Mouse (Mus musculus): ENCODE data around the gene Nfia. TPM values are rescaled to one million over a fixed set of nuclear protein-coding genes. Genes with fewer than 3 reads are reported as not detected.

Gene Nfia
- total RNA-seq, 1 experiment: 0.27 TPM

DNA sequence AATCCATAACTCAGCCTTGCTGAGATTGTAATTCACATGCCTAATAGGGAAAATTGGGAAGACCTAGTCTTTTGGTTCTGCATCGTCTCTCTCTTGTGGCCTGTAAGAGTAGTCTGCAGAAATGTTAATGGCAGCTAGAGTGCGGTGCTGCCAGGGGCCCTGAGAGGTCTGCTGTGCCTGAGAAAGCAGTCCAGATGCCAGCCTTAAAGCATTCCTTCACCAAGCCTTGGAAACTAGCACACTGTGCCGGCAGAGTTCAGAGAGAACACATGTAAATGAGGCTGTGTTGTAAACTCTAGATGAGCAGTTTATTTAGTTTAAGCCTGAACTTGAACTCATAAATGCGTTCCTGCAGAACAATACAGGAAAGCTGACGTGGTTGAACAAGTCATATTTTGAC lies 326.9 kb downstream of the Nfia start:
- Histone ChIP-seq H3K27ac (ENCODE audit: insufficient read depth, low read depth, low read length, poor library complexity, severe bottlenecking) (no peak overlapping the region), H3K9me3 (ENCODE audit: control insufficient read depth, insufficient read depth, low read depth, low read length) (no peaks in the 10 kb centered on the region), H3K4me1 (ENCODE audit: control insufficient read depth in 2 of 2, insufficient read depth in 2 of 2, low read length in 2 of 2, poor library complexity in 1 of 2) (no peaks in the 10 kb centered on the region), H3K4me3 (ENCODE audit: insufficient read depth in 1 of 2, low read depth in 1 of 2, low read length in 2 of 2, poor library complexity in 1 of 2, severe bottlenecking in 1 of 2) (no peak overlapping the region), H3K9ac (ENCODE audit: insufficient read depth, low read depth, low read length, poor library complexity, severe bottlenecking) (no peak overlapping the region), H3K36me3 (ENCODE audit: control insufficient read depth, insufficient read depth, low read length, poor library complexity, severe bottlenecking) (no peaks in the 10 kb centered on the region)
- in situ Hi-C loops (cut with MboI; ENCODE audit: low sequenced_read_pairs in 2 of 2, unreplicated experiment in 2 of 2): no loop called here
- no peak for DNase-seq (ENCODE audit: low read depth, low spot score)
- TF ChIP-seq HCFC1 (IDR thresholded peaks at IDR 0.05; ENCODE audit: borderline replicate concordance, insufficient read depth, low read length) (no peak), ZC3H11A (IDR thresholded peaks at IDR 0.05; ENCODE audit: borderline replicate concordance, low read depth, low read length) (no peak), MAFK (IDR thresholded peaks at IDR 0.05; ENCODE audit: insufficient read depth, low read depth, low read length) (no peak), CHD2 (IDR thresholded peaks at IDR 0.05; ENCODE audit: low read depth, low read length) (no peak), ZNF384 (IDR thresholded peaks at IDR 0.05; ENCODE audit: low read depth, low read length) (no peak)

DNA sequence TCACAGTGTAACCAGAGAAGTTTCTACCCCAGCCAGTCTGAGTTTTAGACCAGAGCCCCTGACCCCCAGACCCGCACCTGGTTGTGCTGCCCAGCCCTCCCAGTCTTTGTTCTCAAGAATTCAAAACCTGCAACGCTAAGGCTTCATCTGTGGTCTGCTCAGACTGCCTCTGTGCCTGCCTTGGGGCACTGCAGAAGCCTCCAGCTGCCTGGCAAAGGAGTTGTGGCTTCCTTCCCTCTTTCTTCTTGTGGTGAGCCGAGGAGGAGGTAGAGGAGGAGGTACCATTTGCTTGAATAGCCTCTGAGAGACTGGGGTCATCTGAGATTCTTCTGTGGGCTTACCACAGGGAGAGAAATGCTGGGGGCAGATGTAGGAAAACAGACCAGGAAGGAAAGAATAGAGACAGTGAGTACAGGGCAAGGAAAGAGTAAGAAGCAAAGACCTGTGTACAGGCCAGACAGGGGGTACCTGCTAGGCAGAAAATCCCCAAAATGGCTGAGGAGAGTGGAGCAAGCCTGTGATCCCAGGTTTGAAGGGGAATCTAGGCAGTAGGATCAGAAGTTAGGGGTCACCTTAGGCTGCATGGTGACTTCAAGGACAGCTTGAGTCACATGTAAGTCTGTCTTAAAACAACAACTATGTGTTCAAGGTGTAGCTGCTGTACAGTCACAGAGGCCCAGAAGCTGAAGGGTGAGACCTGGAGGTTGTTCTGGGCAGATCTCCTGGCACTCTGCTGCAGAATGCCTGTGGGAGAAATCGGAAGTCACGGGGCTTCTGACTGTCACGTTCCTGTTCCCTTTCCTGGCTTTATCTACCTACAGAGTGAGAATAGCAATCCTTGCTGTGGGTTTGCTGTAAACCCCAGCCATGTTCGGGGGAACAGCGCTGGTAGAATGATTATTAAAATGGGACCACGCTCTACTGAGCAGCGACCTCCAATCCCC lies 328.9 kb downstream of the Nfia start:
- Histone ChIP-seq H3K4me1 (ENCODE audit: control insufficient read depth in 2 of 2, insufficient read depth in 2 of 2, low read length in 2 of 2, poor library complexity in 1 of 2) (no peaks in the 10 kb centered on the region; a peak in 1 of 4 replicates), H3K36me3 (ENCODE audit: control insufficient read depth, insufficient read depth, low read length, poor library complexity, severe bottlenecking) (no peaks in the 10 kb centered on the region), H3K9me3 (ENCODE audit: control insufficient read depth, insufficient read depth, low read depth, low read length) (no peaks in the 10 kb centered on the region), H3K9ac (ENCODE audit: insufficient read depth, low read depth, low read length, poor library complexity, severe bottlenecking) (no peak overlapping the region), H3K4me3 (ENCODE audit: insufficient read depth in 1 of 2, low read depth in 1 of 2, low read length in 2 of 2, poor library complexity in 1 of 2, severe bottlenecking in 1 of 2) (no peak overlapping the region), H3K27ac (ENCODE audit: insufficient read depth, low read depth, low read length, poor library complexity, severe bottlenecking) (no peak overlapping the region)
- in situ Hi-C loops (cut with MboI; ENCODE audit: low sequenced_read_pairs in 2 of 2, unreplicated experiment in 2 of 2): no loop called here
- DNase-seq (ENCODE audit: low read depth, low spot score): no peak
- TF ChIP-seq MAFK (IDR thresholded peaks at IDR 0.05; ENCODE audit: insufficient read depth, low read depth, low read length) (no peak), ZNF384 (IDR thresholded peaks at IDR 0.05; ENCODE audit: low read depth, low read length) (no peak), ZC3H11A (IDR thresholded peaks at IDR 0.05; ENCODE audit: borderline replicate concordance, low read depth, low read length) (no peak), CHD2 (IDR thresholded peaks at IDR 0.05; ENCODE audit: low read depth, low read length) (no peak), HCFC1 (IDR thresholded peaks at IDR 0.05; ENCODE audit: borderline replicate concordance, insufficient read depth, low read length) (no peak)

DNA sequence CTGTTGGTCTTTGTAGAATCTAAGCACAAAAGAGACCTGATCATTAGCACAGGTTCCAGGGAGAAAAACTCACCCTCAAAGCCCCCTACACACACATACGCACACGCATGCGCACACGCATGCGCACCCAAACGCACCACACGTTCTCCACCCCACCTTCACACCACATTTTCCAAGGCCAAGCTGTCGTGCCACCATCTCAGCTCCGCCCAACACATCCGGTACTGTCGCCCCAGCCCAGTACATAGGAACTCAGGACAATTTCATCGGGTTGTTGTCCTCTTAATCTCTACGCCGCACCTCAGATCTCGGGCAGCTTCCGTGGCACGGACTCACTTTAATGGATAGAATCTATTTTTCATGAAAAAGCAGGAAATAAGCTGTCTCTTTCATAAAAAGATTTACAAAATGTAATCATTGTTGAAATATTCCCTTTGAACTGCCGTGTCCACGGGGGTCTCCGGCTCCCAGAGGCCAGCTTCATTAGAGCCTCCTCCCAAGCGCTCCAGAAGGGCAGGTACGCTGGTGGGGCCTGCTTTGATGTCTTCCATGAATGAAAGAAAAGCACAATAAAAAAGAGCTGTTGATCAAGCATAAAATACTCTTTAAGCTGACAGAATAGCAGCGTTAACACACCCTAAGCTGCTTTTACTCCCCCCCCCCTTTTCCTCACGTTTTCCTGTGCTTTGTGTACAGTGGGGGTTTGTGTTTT lies 330.2 kb downstream of the Nfia start:
- H3K36me3 ChIP-seq (ENCODE audit: control insufficient read depth, insufficient read depth, low read length, poor library complexity, severe bottlenecking): no peaks in the 10 kb centered on the region
- no peak overlapping the region for H3K4me3 ChIP-seq (ENCODE audit: insufficient read depth in 1 of 2, low read depth in 1 of 2, low read length in 2 of 2, poor library complexity in 1 of 2, severe bottlenecking in 1 of 2)
- H3K9me3 ChIP-seq (ENCODE audit: control insufficient read depth, insufficient read depth, low read depth, low read length): no peaks in the 10 kb centered on the region
- no peak for DNase-seq (ENCODE audit: low read depth, low spot score)
- no peak overlapping the region for H3K27ac ChIP-seq (ENCODE audit: insufficient read depth, low read depth, low read length, poor library complexity, severe bottlenecking)
- TF ChIP-seq ZNF384 (IDR thresholded peaks at IDR 0.05; ENCODE audit: low read depth, low read length) (no peak), CHD2 (IDR thresholded peaks at IDR 0.05; ENCODE audit: low read depth, low read length) (no peak), ZC3H11A (IDR thresholded peaks at IDR 0.05; ENCODE audit: borderline replicate concordance, low read depth, low read length) (no peak), MAFK (IDR thresholded peaks at IDR 0.05; ENCODE audit: insufficient read depth, low read depth, low read length) (no peak), HCFC1 (IDR thresholded peaks at IDR 0.05; ENCODE audit: borderline replicate concordance, insufficient read depth, low read length) (no peak)
- H3K9ac ChIP-seq (ENCODE audit: insufficient read depth, low read depth, low read length, poor library complexity, severe bottlenecking): no peak overlapping the region
- H3K4me1 ChIP-seq (ENCODE audit: control insufficient read depth in 2 of 2, insufficient read depth in 2 of 2, low read length in 2 of 2, poor library complexity in 1 of 2): no peaks in the 10 kb centered on the region; a peak in 1 of 4 replicates
- in situ Hi-C loops (cut with MboI; ENCODE audit: low sequenced_read_pairs in 2 of 2, unreplicated experiment in 2 of 2): no loop called here

DNA sequence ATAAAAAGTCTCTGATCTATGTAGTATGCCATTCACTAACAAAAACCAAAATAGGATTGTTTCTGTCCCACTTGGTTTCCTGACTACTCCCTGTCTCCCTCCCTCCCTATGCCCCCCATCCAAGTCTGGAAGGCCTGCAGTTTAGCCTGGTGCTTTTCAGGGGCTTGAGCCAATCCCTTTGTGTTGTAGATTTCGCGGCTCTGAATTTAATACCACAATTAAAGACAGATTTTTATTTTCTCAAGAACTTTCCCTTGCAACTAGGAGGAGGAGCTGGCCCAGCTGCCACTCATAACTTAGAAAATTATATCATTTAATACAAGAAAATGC lies 330.8 kb downstream of the Nfia start:
- TF ChIP-seq ZNF384 (IDR thresholded peaks at IDR 0.05; ENCODE audit: low read depth, low read length) (no peak), ZC3H11A (IDR thresholded peaks at IDR 0.05; ENCODE audit: borderline replicate concordance, low read depth, low read length) (no peak), MAFK (IDR thresholded peaks at IDR 0.05; ENCODE audit: insufficient read depth, low read depth, low read length) (no peak), HCFC1 (IDR thresholded peaks at IDR 0.05; ENCODE audit: borderline replicate concordance, insufficient read depth, low read length) (no peak), CHD2 (IDR thresholded peaks at IDR 0.05; ENCODE audit: low read depth, low read length) (no peak)

More for the DNA sequence above, 330.8 kb downstream of the Nfia start:
- Histone ChIP-seq H3K9ac (ENCODE audit: insufficient read depth, low read depth, low read length, poor library complexity, severe bottlenecking) (no peak overlapping the region), H3K4me1 (ENCODE audit: control insufficient read depth in 2 of 2, insufficient read depth in 2 of 2, low read length in 2 of 2, poor library complexity in 1 of 2) (no peaks in the 10 kb centered on the region; a peak in 1 of 4 replicates), H3K4me3 (ENCODE audit: insufficient read depth in 1 of 2, low read depth in 1 of 2, low read length in 2 of 2, poor library complexity in 1 of 2, severe bottlenecking in 1 of 2) (no peak overlapping the region), H3K9me3 (ENCODE audit: control insufficient read depth, insufficient read depth, low read depth, low read length) (no peaks in the 10 kb centered on the region), H3K36me3 (ENCODE audit: control insufficient read depth, insufficient read depth, low read length, poor library complexity, severe bottlenecking) (no peaks in the 10 kb centered on the region), H3K27ac (ENCODE audit: insufficient read depth, low read depth, low read length, poor library complexity, severe bottlenecking) (no peak overlapping the region)
- in situ Hi-C loops (cut with MboI; ENCODE audit: low sequenced_read_pairs in 2 of 2, unreplicated experiment in 2 of 2): no loop called here
- no peak for DNase-seq (ENCODE audit: low read depth, low spot score)

Measured in ES-E14 (cell line).